Mouse (Mus musculus) left cerebral cortex, adult 2 months (tissue): ENCODE measurements around the gene Mcm9. TPM values are rescaled to one million over a fixed set of nuclear protein-coding genes. Genes with fewer than 3 reads are reported as not detected.
"Not testable (repeated sequence)": the region's sequence is repeated elsewhere in the genome, so short reads cannot be mapped to it uniquely, and the experiment has no call there.

ENCODE experiments used
- DNase-seq, 2 experiments: peaks; one replicate each; pipeline ENCODE4 v3.0.0; 2021 to 2022; ENCODE audit warnings: low spot score in 2 of 2, mixed read lengths in 1 of 2; ENCODE audit errors: extremely low spot score in 1 of 2
- H3K27ac ChIP-seq: fragments of 200-600 bp; 2 replicates; pipeline ENCODE4 v1.8.1; 2022
- H3K4me3 ChIP-seq: fragments of 200-600 bp; 2 replicates; pipeline ENCODE4 v1.8.1; 2022
- CTCF ChIP-seq: fragments of 200-600 bp; IDR thresholded peaks from 2 replicates; pipeline ENCODE4 v1.8.1; 2022; ENCODE audit warnings: antibody characterized with exemption, mild to moderate bottlenecking, moderate library complexity
- intact Hi-C: fragments of 180-260 bp; cut with DNase I; formaldehyde crosslinking; loops from one replicate; pipeline ENCODE4 v1.15.1; 2025
- total RNA-seq, 2 experiments: library from RNA; stranded (reverse); gene quantifications; 2 replicates each; pipeline ENCODE4 v1.2.3; 2021

The Mcm9 gene
- total RNA-seq, 2 experiments from 2014 or later: 5.6 to 6.0 TPM

DNA sequence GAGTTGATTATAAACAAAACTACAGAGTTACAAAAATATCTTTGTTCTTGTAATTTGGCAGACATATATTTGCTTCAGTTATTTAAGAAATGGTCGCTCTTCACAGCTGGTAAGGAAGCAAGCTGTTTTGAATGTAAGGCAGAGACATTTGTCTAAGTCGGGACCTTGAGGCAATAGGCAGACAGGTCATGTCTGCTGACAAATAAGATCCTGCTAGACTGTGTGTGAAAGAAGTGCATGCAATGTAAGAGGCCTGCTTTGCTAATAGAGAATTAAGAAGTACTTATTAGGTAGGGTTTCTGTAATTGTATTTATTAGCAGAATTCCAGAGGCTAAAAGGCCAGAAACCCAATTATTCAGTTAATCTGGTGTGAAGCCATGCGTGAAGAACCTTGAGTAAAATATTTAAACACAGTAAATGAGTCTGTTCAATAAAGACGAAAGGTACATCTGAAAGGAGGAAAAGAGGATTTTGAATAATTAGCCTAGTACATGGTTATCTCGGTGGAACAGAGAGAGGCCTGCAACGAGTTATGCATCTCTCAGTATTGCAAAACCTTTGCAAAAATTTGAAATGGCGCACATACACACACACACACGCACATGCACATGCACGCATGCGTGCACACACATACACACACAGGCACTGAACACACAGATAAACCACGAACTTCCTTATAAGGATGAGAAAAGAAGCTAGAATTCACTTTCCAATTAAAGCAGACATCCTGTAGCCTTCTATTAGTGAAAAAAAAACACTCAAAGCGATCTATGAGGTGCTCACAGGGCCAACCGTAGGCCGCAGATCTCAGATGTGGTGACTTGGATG lies 112.3 kb downstream of the Mcm9 start:
- no peak for TF ChIP-seq CTCF

GRCm38 (mm10) chr10:53512491-53512890 lies 117.7 kb downstream of the Mcm9 start:
- Histone ChIP-seq H3K27ac (no peak overlapping the region), H3K4me3 (no peak overlapping the region)
- peak; percentile 38 for TF ChIP-seq CTCF
- no peak for DNase-seq
- intact Hi-C loops: no loop called here

More for the DNA sequence above, 112.3 kb downstream of the Mcm9 start:
- H3K4me3 ChIP-seq: no peak overlapping the region
- intact Hi-C loops: no loop called here
- no peak for DNase-seq
- no peak overlapping the region for H3K27ac ChIP-seq

- DNase-seq: peak; percentile 53 to 59
- no peak overlapping the region for H3K4me3 ChIP-seq
- TF ChIP-seq CTCF: peak; percentile 82
- H3K27ac ChIP-seq: no peak overlapping the region
- intact Hi-C loops: loop anchor here (1.0 to 5.0 kb wide), 2 partner anchors 87 to 161 kb away; no protein-coding TSS in a partner anchor
Measured at GRCm38 (mm10) chr10:53509158-53509773, 121.0 kb downstream of the Mcm9 start.

DNA sequence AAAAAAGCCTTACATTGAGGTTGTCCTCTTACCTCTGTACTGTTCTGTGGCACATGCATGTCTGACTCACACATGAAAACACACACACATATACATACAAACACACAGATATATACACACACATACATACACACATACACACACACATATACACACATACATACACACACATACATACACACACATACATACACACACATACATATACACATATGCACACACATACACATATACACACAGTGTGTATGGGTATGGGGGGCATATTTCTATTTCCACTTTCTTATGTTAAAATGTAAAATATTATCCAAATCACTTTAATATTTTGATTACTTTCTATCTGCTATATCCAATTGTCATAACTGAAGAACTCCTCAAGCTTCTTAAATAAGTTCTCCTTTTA lies 121.6 kb downstream of the Mcm9 start:
- no peak for TF ChIP-seq CTCF
- intact Hi-C loops: loop anchor here (1.0 to 5.0 kb wide), 2 partner anchors 86 to 160 kb away; no protein-coding TSS in a partner anchor
- no peak overlapping the region for H3K4me3 ChIP-seq
- no peak for DNase-seq
- H3K27ac ChIP-seq: no peak overlapping the region

DNA sequence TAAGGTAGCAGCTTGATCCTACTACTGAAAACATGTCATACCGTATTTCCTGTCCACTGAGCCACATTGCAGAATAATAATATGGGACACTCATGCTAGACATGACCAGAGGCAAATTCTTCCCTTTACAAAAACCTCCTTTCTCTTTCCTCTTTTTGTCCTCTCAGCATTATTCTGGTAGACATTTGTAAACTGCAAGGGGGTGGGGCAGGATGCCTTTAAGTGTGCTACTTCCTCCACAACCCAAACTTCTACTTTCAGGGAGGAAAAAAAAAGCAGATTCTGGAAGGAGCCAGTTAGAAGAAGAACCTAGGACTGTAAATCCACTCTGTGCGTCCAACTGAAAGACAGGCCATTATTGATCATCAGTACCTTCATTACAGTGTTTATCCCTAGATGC lies 124.7 kb downstream of the Mcm9 start:
- Histone ChIP-seq H3K4me3 (no peak overlapping the region), H3K27ac (peak overlapping the region; percentile 3; the same call in 1 of the 2 replicates)
- no peak for TF ChIP-seq CTCF
- no peak for DNase-seq
- intact Hi-C loops: loop anchor here (5.0 kb wide), 1 partner anchor 83 kb away; no protein-coding TSS in a partner anchor

- no peak for TF ChIP-seq CTCF
- DNase-seq: no peak
- no peak overlapping the region for H3K4me3 ChIP-seq
- intact Hi-C loops: loop anchor here (5.0 kb wide), 1 partner anchor 83 kb away; no protein-coding TSS in a partner anchor
- H3K27ac ChIP-seq: peak overlapping the region; percentile 3; the same call in 1 of the 2 replicates
Measured at GRCm38 (mm10) chr10:53505069-53505468, 125.2 kb downstream of the Mcm9 start.

GRCm38 (mm10) chr10:53502875-53503816 lies 127.1 kb downstream of the Mcm9 start:
- TF ChIP-seq CTCF: no peak
- Histone ChIP-seq H3K27ac (peak overlapping the region; percentile 42; the same call in 1 of the 2 replicates), H3K4me3 (no peak overlapping the region)
- intact Hi-C loops: no loop called here
- DNase-seq: peak in 1 of 2 experiments; percentile 31

- DNase-seq: no peak
- no peak for TF ChIP-seq CTCF
- no peak overlapping the region for H3K4me3 ChIP-seq
- H3K27ac ChIP-seq: peak overlapping the region; percentile 18; the same call in 1 of the 2 replicates
- intact Hi-C loops: no loop called here
Measured at GRCm38 (mm10) chr10:53502471-53502870, 127.8 kb downstream of the Mcm9 start.

- intact Hi-C loops: no loop called here
- peak; percentile 44 for TF ChIP-seq CTCF
- DNase-seq: no peak
- Histone ChIP-seq H3K4me3 (no peak overlapping the region), H3K27ac (no peak overlapping the region)
Measured at GRCm38 (mm10) chr10:53499518-53499917, 130.7 kb downstream of the Mcm9 start.

DNA sequence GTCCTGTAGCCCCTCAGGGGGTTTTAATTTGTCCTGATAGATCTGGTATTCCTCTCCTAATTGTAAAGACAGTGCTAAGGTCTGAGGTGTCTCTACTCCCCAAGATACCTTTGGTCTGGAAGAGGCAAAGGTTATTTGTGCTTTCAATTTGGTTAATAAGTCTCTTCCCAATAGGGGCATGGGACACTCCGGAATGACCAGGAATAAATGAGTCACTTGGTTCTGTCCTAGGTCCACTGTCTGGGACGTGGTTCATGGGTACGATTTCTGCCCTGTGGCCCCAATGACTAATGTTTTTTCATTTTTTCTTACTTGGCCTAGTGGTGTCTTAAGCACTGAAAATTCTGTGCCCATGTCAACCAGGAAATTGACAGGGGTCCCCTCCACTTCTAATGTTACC lies 134.9 kb downstream of the Mcm9 start:
- DNase-seq, H3K4me3 ChIP-seq, intact Hi-C loops, H3K27ac ChIP-seq: not testable (repeated sequence)

- DNase-seq: no peak
- intact Hi-C loops: no loop called here
- Histone ChIP-seq H3K27ac (no peak overlapping the region), H3K4me3 (no peak overlapping the region)
- TF ChIP-seq CTCF: no peak
Measured at GRCm38 (mm10) chr10:53493954-53494353, 136.3 kb downstream of the Mcm9 start.

Other genes starting within 250 kb of the Mcm9 start
- 10 to 100 TPM; 20.6 to 26.7 TPM for gene Asf1a, start 33.7 kb downstream of the Mcm9 start, total RNA-seq
- 10 to 100 TPM; 26.3 to 31.8 TPM for gene Fam184a, start 120.7 kb upstream of the Mcm9 start, total RNA-seq